Mouse (Mus musculus) testis, adult 2 months (tissue): Measurements from ENCODE around the gene Tenm3. TPM values are rescaled to one million over a fixed set of nuclear protein-coding genes. Genes with fewer than 3 reads are reported as not detected.
A peak's percentile ranks its signal among the peaks of the same experiment; 100 is the strongest.

Experiments used
- H3K27ac ChIP-seq: fragments of 200-500 bp; 2 replicates; pipeline ENCODE4 v1.5.1; 2012; ENCODE audit warnings: low read depth, low read length; ENCODE audit not compliant: control insufficient read depth, insufficient read depth
- H3K27me3 ChIP-seq: fragments of 200-500 bp; 2 replicates; pipeline ENCODE4 v1.6.1; 2012; ENCODE audit warnings: mild to moderate bottlenecking, low read length, moderate library complexity; ENCODE audit not compliant: control insufficient read depth, insufficient read depth
- H3K36me3 ChIP-seq: fragments of 200-500 bp; 2 replicates; pipeline ENCODE4 v1.6.1; 2012; ENCODE audit warnings: mild to moderate bottlenecking, low read length; ENCODE audit not compliant: control insufficient read depth, insufficient read depth
- H3K4me1 ChIP-seq: fragments of 200-500 bp; 2 replicates; pipeline ENCODE4 v1.6.1; 2012; ENCODE audit warnings: low read length; ENCODE audit not compliant: control insufficient read depth, insufficient read depth
- H3K4me3 ChIP-seq: fragments of 200-500 bp; 2 replicates; pipeline ENCODE4 v1.5.1; 2012; ENCODE audit warnings: low read depth, mild to moderate bottlenecking, low read length, moderate library complexity, mixed read lengths; ENCODE audit not compliant: control insufficient read depth
- CTCF ChIP-seq: fragments of 200-500 bp; IDR thresholded peaks from 2 replicates; pipeline ENCODE4 v1.5.1; 2012; ENCODE audit warnings: low read depth, mild to moderate bottlenecking, inconsistent platforms, low read length, moderate library complexity; ENCODE audit not compliant: control insufficient read depth, insufficient read depth, insufficient replicate concordance
- POLR2A ChIP-seq: fragments of 200-500 bp; IDR thresholded peaks from 2 replicates; pipeline ENCODE4 v1.6.1; 2012; ENCODE audit warnings: low read depth, mild to moderate bottlenecking, inconsistent platforms, low read length, moderate library complexity; ENCODE audit not compliant: control insufficient read depth
- polyA plus RNA-seq: library from polyadenylated mRNA; depleted of rRNA; stranded (reverse); fragments of >200 nt; gene quantifications from 2 replicates; pipeline ENCODE4 v1.2.3, GENCODE M21; 2012

The Tenm3 gene
- polyA plus RNA-seq, 1 experiment: 4.2 TPM

GRCm38 (mm10) chr8:48343067-48343420 is 500.7 kb downstream of the Tenm3 start:
- H3K4me3 ChIP-seq: peak overlapping the region; percentile 84
- H3K4me1 ChIP-seq: peaks cover 3% of the 10 kb centered on the region; the same call in 1 of the 2 replicates
- no peak overlapping the region for H3K27ac ChIP-seq
- H3K36me3 ChIP-seq: no peaks in the 10 kb centered on the region
- TF ChIP-seq CTCF (no peak), POLR2A (no peak)
- H3K27me3 ChIP-seq: no peaks in the 10 kb centered on the region

- Histone ChIP-seq H3K4me1 (peaks cover 3% of the 10 kb centered on the region; the same call in 1 of the 2 replicates), H3K36me3 (no peaks in the 10 kb centered on the region), H3K27me3 (no peaks in the 10 kb centered on the region), H3K27ac (no peak overlapping the region), H3K4me3 (peak overlapping the region; percentile 84)
- TF ChIP-seq CTCF (no peak), POLR2A (no peak)
Measured at GRCm38 (mm10) chr8:48342321-48343066, 501.3 kb downstream of the Tenm3 start.

- Histone ChIP-seq H3K4me3 (no peak overlapping the region; the same call in 1 of the 2 replicates), H3K4me1 (peaks cover 3% of the 10 kb centered on the region; the same call in 1 of the 2 replicates), H3K27ac (no peak overlapping the region), H3K27me3 (no peaks in the 10 kb centered on the region), H3K36me3 (no peaks in the 10 kb centered on the region)
- TF ChIP-seq POLR2A (no peak), CTCF (no peak)
Measured at GRCm38 (mm10) chr8:48341692-48342091, 502.1 kb downstream of the Tenm3 start.

- H3K27ac ChIP-seq: no peak overlapping the region
- no peak overlapping the region for H3K4me3 ChIP-seq
- TF ChIP-seq POLR2A (no peak), CTCF (no peak)
- H3K36me3 ChIP-seq: no peaks in the 10 kb centered on the region
- H3K27me3 ChIP-seq: no peaks in the 10 kb centered on the region
- peaks cover 3% of the 10 kb centered on the region; the same call in 1 of the 2 replicates for H3K4me1 ChIP-seq
Measured at GRCm38 (mm10) chr8:48341276-48341675, 502.5 kb downstream of the Tenm3 start.

GRCm38 (mm10) chr8:48322655-48323265 is 521.0 kb downstream of the Tenm3 start:
- H3K4me3 ChIP-seq: no peak overlapping the region
- TF ChIP-seq CTCF: no peak
- TF ChIP-seq POLR2A: no peak
- H3K36me3 ChIP-seq: no peaks in the 10 kb centered on the region
- H3K4me1 ChIP-seq: no peaks in the 10 kb centered on the region
- no peak overlapping the region for H3K27ac ChIP-seq
- H3K27me3 ChIP-seq: no peaks in the 10 kb centered on the region

- H3K27me3 ChIP-seq: no peaks in the 10 kb centered on the region
- no peak overlapping the region for H3K27ac ChIP-seq
- no peak for TF ChIP-seq CTCF
- no peak for TF ChIP-seq POLR2A
- H3K4me3 ChIP-seq: no peak overlapping the region
- no peaks in the 10 kb centered on the region for H3K4me1 ChIP-seq
- no peaks in the 10 kb centered on the region for H3K36me3 ChIP-seq
Measured at GRCm38 (mm10) chr8:48322240-48322639, 521.5 kb downstream of the Tenm3 start.

GRCm38 (mm10) chr8:48319674-48320073 is 524.1 kb downstream of the Tenm3 start:
- Histone ChIP-seq H3K36me3 (no peaks in the 10 kb centered on the region), H3K4me1 (no peaks in the 10 kb centered on the region), H3K4me3 (no peak overlapping the region), H3K27ac (no peak overlapping the region), H3K27me3 (no peaks in the 10 kb centered on the region)
- no peak for TF ChIP-seq POLR2A
- no peak for TF ChIP-seq CTCF

GRCm38 (mm10) chr8:48317498-48317897 is 526.3 kb downstream of the Tenm3 start:
- Histone ChIP-seq H3K27ac (no peak overlapping the region), H3K27me3 (no peaks in the 10 kb centered on the region), H3K4me3 (no peak overlapping the region), H3K36me3 (no peaks in the 10 kb centered on the region), H3K4me1 (no peaks in the 10 kb centered on the region)
- TF ChIP-seq POLR2A: no peak
- no peak for TF ChIP-seq CTCF
